9 mouse cellular contexts compared by ENCODE assay signal in the genomic region with DNA sequence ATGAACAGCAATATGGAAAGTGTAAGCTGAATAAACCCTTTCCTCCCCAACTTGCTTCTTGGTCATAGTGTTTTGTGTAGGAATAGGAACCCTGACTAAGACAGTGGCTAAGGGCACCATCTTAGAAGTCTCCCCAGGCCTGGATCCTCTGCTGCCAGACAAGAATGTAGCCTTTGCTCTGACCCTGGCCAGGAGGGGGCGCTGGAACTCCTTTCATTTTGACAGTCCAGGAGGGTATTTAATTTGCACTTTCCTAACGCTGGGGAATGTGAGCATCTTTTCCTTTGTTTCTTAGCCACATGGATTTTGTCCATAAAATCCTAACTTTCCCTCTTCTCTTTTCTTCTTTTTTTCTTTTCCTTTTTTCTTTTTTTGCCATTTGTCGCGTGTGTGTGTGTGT. TPM values are rescaled to one million over a fixed set of nuclear protein-coding genes. Genes with fewer than 3 reads are reported as not detected.
DNase-seq lines count a peak whose midpoint lies in the region; ATAC-seq and TF ChIP-seq lines count a peak whose summit lies in the region.
"Had no signal": no experiment of that assay in that cellular context is flagged by ENCODE, and none has a peak within 500 bp of the region (broad histone marks: within the 10 kb centered on the region; RNA-seq: fewer than 3 reads in every experiment).

No protein-coding gene starts in this region.

- no peak overlapping the region for H3K4me3 ChIP-seq in kidney, adult 2 months (ENCODE audit: insufficient read depth, low read depth, low read length)
- H3K4me3 ChIP-seq in kidney, embryonic 16.5 days (ENCODE audit: low read length), result no peak overlapping the region
- H3K4me3 ChIP-seq: lung, embryonic 15.5 days had no signal

- peak; percentile 65 for TF ChIP-seq CTCF in kidney, adult 2 months (conservative IDR thresholded peaks at IDR 0.05; ENCODE audit: insufficient read depth, insufficient read length, low read depth, low read length)

- intact Hi-C loops in heart, postnatal 10 days (cut with DNase I), result loop anchor here (1.0 to 5.0 kb wide), 3 partner anchors 105 to 253 kb away; partner anchors contain the start of gene 1700069L16Rik
- intact Hi-C loops in left cerebral cortex, postnatal 4 days (cut with DNase I), result loop anchor here (10.0 kb wide), 1 partner anchor 253 kb away; the partner anchor contains the start of gene 1700069L16Rik

- DNase-seq in kidney, adult 2 months, result peak; percentile 64
- DNase-seq in adipocyte (ENCODE audit: low spot score), result peak; percentile 71
- DNase-seq in heart, postnatal 10 days, result peak; percentile 74 to 88
- peak; percentile 82 for DNase-seq in left cerebral cortex, postnatal 4 days
- peak; percentile 58 for DNase-seq in retina, postnatal 1 day
- DNase-seq in urinary bladder, postnatal 14 days (ENCODE audit: low spot score), result peak; percentile 74

- ATAC-seq in kidney, embryonic 16.5 days (ENCODE audit: low FRiP score, low TSS enrichment), result no peak
- peak; percentile 65; the same call in 1 of the 2 replicates for ATAC-seq in common myeloid progenitor, adult 5-6 weeks (replicated peaks; ENCODE audit: low read depth, poor library complexity, severe bottlenecking)

- no peak overlapping the region for H3K27ac ChIP-seq in kidney, adult 2 months (ENCODE audit: insufficient read depth, low read depth, low read length)
- no peak overlapping the region for H3K27ac ChIP-seq in kidney, embryonic 16.5 days (ENCODE audit: low read length)
- H3K27ac ChIP-seq: lung, embryonic 15.5 days had no signal

- no peaks in the 10 kb centered on the region for H3K36me3 ChIP-seq in kidney, adult 2 months (ENCODE audit: control insufficient read depth, insufficient read depth, low read length)
- no peaks in the 10 kb centered on the region for H3K36me3 ChIP-seq in kidney, embryonic 16.5 days (ENCODE audit: insufficient read depth, low read length)
- H3K36me3 ChIP-seq: lung, embryonic 15.5 days had no signal

- 46% methylated on average over 4 of the region's 4 CpGs for WGBS in kidney, adult 2 months
- 42% methylated on average over 4 of the region's 4 CpGs for WGBS in kidney, embryonic 16.5 days

- H3K9ac ChIP-seq in kidney, embryonic 16.5 days (replicated peaks; ENCODE audit: low read length), result no peak overlapping the region
- H3K9ac ChIP-seq: lung, embryonic 15.5 days had no signal

- H3K4me1 ChIP-seq in kidney, adult 2 months (ENCODE audit: control insufficient read depth, insufficient read depth, low read length), result no peaks in the 10 kb centered on the region
- peaks cover 17% of the 10 kb centered on the region for H3K4me1 ChIP-seq in kidney, embryonic 16.5 days (ENCODE audit: insufficient read depth, low read length)

- no peak overlapping the region for H3K4me2 ChIP-seq in kidney, embryonic 16.5 days (replicated peaks; ENCODE audit: low read depth, low read length)
- H3K4me2 ChIP-seq: lung, embryonic 15.5 days had no signal

- H3K9me3 ChIP-seq in kidney, embryonic 16.5 days (ENCODE audit: low read length), result no peaks in the 10 kb centered on the region
- H3K9me3 ChIP-seq: lung, embryonic 15.5 days had no signal

- TF ChIP-seq POLR2A in kidney, adult 2 months (IDR thresholded peaks at IDR 0.05; ENCODE audit: low read depth, low read length), result no peak

- no peaks in the 10 kb centered on the region for H3K27me3 ChIP-seq in kidney, adult 2 months (replicated peaks; ENCODE audit: control insufficient read depth, insufficient read depth, low read length)
- no peaks in the 10 kb centered on the region for H3K27me3 ChIP-seq in kidney, embryonic 16.5 days (ENCODE audit: insufficient read depth, low read length)
- H3K27me3 ChIP-seq: lung, embryonic 15.5 days had no signal

RNA-seq across cellular contexts. Expression of gene Wscd2, which starts 18.7 kb away (rescaled TPM):
- 9.0 and 10.1 TPM in 2 replicates for polyA plus RNA-seq in kidney, adult 2 months (2012; rRNA removed)
- 3.0 and 3.2 TPM in 2 replicates for polyA plus RNA-seq in kidney, embryonic 16.5 days (2015; fragmentation: Nextera tagmentation; extraction: Ambion mirVana)
- not detected in 2 replicates for total RNA-seq in common myeloid progenitor, adult 5-6 weeks (2017)
- under 1 TPM; 0.53 to 0.67 TPM for total RNA-seq in heart, postnatal 10 days (2021)
- total RNA-seq in left cerebral cortex, postnatal 4 days (2021), result 10 to 100 TPM; 39.4 to 43.9 TPM

Comparison
In these comparisons a context has a peak if more than half of its experiments do, and no peak if none do; other contexts are left out.
1. RNA of gene Wscd2, which starts 18.7 kb away (total RNA-seq): 39.4 to 43.9 TPM in left cerebral cortex, postnatal 4 days; 0.53 to 0.67 TPM in heart, postnatal 10 days and not detected in common myeloid progenitor, adult 5-6 weeks; every median in the first group is over 10 times any median in the second.
2. Peak in every context shown above with its lines, with median percentiles within 50 percentile points of each other: DNase-seq.